Mouse (Mus musculus): Measurements from ENCODE around the gene Sv2b. TPM values are rescaled to one million over a fixed set of nuclear protein-coding genes. Genes with fewer than 3 reads are reported as not detected.
"Not testable (repeated sequence)": the region's sequence is repeated elsewhere in the genome, so short reads cannot be mapped to it uniquely, and the experiment has no call there.

The Sv2b gene
- polyA plus RNA-seq, 1 experiment, result not detected

DNA sequence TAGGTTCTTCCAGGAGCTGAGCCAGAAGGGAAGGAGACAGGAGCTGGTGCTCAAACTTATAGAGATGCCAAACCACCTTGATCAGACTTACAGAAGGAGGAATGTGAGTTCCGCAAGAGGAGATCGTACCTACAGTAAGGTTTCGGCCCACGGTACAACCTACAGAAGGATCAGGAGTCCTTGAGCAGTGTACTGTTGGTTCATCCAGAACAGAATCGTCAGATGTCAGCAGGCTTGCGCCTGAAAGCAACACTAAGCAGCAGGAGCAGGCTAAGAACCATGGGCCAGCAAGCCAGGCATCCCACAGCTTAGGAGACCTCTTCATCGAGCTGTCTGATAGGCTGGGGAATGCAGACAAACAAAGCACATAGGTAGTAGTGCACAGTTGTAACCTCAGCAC lies 92.9 kb downstream of the Sv2b start:
- 85% methylated on average over 7 of the region's 7 CpGs for WGBS
- H3K27me3 ChIP-seq (replicated peaks; ENCODE audit: control insufficient read depth, insufficient read depth, low read length), result no peaks in the 10 kb centered on the region
- H3K4me3 ChIP-seq (ENCODE audit: insufficient read depth, low read depth, low read length), result no peak overlapping the region
- no peaks in the 10 kb centered on the region for H3K36me3 ChIP-seq (ENCODE audit: control insufficient read depth, insufficient read depth, low read length)
- H3K27ac ChIP-seq (ENCODE audit: insufficient read depth, low read depth, low read length), result no peak overlapping the region
- DNase-seq, result no peak
- no peaks in the 10 kb centered on the region for H3K4me1 ChIP-seq (ENCODE audit: control insufficient read depth, insufficient read depth, low read length)
- TF ChIP-seq POLR2A (IDR thresholded peaks at IDR 0.05; ENCODE audit: low read depth, low read length), result no peak
- no peak for TF ChIP-seq CTCF (conservative IDR thresholded peaks at IDR 0.05; ENCODE audit: insufficient read depth, insufficient read length, low read depth, low read length)

DNA sequence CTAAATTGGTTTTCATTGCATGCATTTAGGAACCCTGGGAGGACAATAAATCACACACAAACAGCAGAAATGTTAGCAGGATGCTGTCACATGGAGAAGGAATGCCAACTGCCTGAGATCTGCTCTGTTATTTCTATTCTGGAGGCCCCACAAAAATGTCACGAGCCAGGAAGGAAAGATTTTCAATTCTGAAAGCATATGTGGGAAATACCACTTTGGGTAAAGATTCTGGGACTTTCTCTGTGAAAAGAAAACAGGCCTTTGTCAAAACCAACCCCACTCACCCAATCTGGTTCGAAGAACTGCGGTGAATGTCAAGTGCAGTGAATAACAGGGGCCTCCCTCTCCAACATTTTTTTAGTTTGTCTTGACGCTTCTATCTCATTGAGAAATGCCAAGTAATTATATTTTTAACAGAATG lies 99.8 kb downstream of the Sv2b start:
- no peak for DNase-seq
- Histone ChIP-seq H3K27me3 (replicated peaks; ENCODE audit: control insufficient read depth, insufficient read depth, low read length) (no peaks in the 10 kb centered on the region), H3K36me3 (ENCODE audit: control insufficient read depth, insufficient read depth, low read length) (no peaks in the 10 kb centered on the region), H3K4me1 (ENCODE audit: control insufficient read depth, insufficient read depth, low read length) (no peaks in the 10 kb centered on the region), H3K4me3 (ENCODE audit: insufficient read depth, low read depth, low read length) (no peak overlapping the region), H3K27ac (ENCODE audit: insufficient read depth, low read depth, low read length) (no peak overlapping the region)
- 57% methylated on average over 4 of the region's 4 CpGs for WGBS
- no peak for TF ChIP-seq CTCF (conservative IDR thresholded peaks at IDR 0.05; ENCODE audit: insufficient read depth, insufficient read length, low read depth, low read length)
- TF ChIP-seq POLR2A (IDR thresholded peaks at IDR 0.05; ENCODE audit: low read depth, low read length), result no peak

DNA sequence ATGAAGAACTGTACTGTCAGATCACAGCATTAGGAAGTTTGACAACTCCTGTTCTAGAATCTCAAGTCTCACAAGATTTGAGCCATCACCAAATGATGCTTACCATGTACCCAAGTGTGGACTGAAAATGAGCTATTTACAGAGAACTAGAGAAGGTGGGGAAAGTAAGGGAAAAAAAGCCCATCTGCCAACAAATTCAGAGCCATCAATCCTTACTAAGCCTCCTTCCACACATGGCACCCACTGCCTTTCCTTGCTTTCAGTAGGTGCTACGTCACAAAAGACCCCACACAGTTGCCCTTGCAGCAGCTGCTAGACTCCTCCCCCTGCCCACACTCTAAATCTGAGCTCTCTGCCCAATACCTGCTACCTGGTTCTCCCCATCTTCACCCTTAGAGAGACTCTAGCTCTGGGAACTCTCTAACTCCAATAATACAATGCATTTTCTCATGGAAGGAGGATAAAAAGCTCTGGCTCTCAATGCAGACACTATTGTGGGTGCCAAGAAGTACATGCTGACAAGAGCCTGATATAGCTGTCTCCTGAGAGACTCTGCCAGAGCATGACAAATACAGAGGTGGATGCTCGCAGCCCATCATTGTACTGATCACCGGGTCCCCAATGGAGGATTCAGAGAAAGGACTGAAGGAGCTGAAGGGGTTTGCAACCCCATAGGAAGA lies 101.0 kb downstream of the Sv2b start:
- Histone ChIP-seq H3K27me3 (replicated peaks; ENCODE audit: control insufficient read depth, insufficient read depth, low read length) (no peaks in the 10 kb centered on the region), H3K27ac (ENCODE audit: insufficient read depth, low read depth, low read length) (no peak overlapping the region), H3K4me1 (ENCODE audit: control insufficient read depth, insufficient read depth, low read length) (no peaks in the 10 kb centered on the region), H3K4me3 (ENCODE audit: insufficient read depth, low read depth, low read length) (no peak overlapping the region), H3K36me3 (ENCODE audit: control insufficient read depth, insufficient read depth, low read length) (no peaks in the 10 kb centered on the region)
- TF ChIP-seq CTCF (conservative IDR thresholded peaks at IDR 0.05; ENCODE audit: insufficient read depth, insufficient read length, low read depth, low read length) (no peak), POLR2A (IDR thresholded peaks at IDR 0.05; ENCODE audit: low read depth, low read length) (no peak)
- WGBS, result 92% methylated on average over 3 of the region's 3 CpGs
- DNase-seq, result no peak

DNA sequence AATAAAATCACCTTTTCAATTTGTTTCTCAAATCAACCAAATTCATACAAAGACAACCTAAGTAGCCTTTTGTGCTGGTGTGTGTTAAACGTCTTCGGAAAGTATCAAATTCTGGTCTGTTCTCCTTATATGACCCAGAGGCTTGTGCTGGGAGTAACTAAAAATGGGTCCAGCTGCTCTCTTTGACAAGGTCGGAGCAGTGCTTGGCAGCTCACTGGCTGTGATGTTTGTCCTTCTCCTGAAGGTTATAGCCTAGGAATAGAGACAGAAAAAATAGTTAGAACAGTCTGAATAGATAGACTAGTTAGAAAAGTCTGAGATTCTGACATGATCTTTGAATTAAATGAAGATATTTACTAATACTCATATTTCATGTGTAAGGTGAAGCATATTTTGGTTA lies 102.4 kb downstream of the Sv2b start:
- 70% methylated on average over 3 of the region's 3 CpGs for WGBS
- Histone ChIP-seq H3K27me3 (replicated peaks; ENCODE audit: control insufficient read depth, insufficient read depth, low read length) (no peaks in the 10 kb centered on the region), H3K27ac (ENCODE audit: insufficient read depth, low read depth, low read length) (no peak overlapping the region), H3K4me3 (ENCODE audit: insufficient read depth, low read depth, low read length) (no peak overlapping the region), H3K36me3 (ENCODE audit: control insufficient read depth, insufficient read depth, low read length) (no peaks in the 10 kb centered on the region), H3K4me1 (ENCODE audit: control insufficient read depth, insufficient read depth, low read length) (no peaks in the 10 kb centered on the region)
- DNase-seq, result no peak
- TF ChIP-seq POLR2A (IDR thresholded peaks at IDR 0.05; ENCODE audit: low read depth, low read length) (no peak), CTCF (conservative IDR thresholded peaks at IDR 0.05; ENCODE audit: insufficient read depth, insufficient read length, low read depth, low read length) (no peak)

DNA sequence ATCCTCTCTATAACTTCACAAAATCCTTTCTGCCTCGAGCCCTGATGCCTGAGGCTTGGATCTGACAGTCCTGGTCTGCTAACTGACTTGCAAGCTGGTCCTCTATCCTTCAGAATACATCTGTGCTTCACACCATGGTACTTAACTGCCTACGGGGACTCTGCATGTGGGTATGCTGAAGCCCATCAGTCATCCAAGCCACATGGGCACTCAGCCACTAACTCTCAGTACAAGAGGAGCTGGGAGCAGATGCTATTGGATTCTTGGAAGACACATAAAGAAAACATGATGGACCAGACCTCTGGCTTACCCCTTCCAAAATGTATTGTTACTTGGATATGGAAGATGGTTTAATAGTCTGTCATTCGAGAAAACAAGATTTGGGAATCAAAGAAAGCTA lies 103.7 kb downstream of the Sv2b start:
- no peak for TF ChIP-seq CTCF (conservative IDR thresholded peaks at IDR 0.05; ENCODE audit: insufficient read depth, insufficient read length, low read depth, low read length)
- TF ChIP-seq POLR2A (IDR thresholded peaks at IDR 0.05; ENCODE audit: low read depth, low read length), result no peak
- DNase-seq, result no peak
- H3K27ac ChIP-seq (ENCODE audit: insufficient read depth, low read depth, low read length), result no peak overlapping the region

DNA sequence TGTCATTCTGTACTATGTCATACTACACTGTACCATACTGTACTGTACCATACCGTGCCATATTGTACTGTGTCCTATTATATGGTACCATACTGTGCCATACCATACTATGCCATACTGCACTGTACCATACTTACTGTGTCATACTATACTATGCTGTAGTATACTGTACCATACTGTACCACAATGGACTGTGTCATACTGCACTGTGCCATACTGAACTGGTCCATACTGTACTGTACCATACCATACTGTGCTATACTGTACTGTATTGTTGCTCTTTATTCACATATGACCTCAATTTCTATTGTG lies 114.2 kb downstream of the Sv2b start:
- H3K27me3 ChIP-seq (replicated peaks; ENCODE audit: control insufficient read depth, insufficient read depth, low read length); H3K4me3 ChIP-seq (ENCODE audit: insufficient read depth, low read depth, low read length); H3K27ac ChIP-seq (ENCODE audit: insufficient read depth, low read depth, low read length); H3K4me1 ChIP-seq (ENCODE audit: control insufficient read depth, insufficient read depth, low read length); DNase-seq; H3K36me3 ChIP-seq (ENCODE audit: control insufficient read depth, insufficient read depth, low read length): not testable (repeated sequence)
- 100% methylated on average over 1 of the region's 1 CpGs for WGBS

More for the DNA sequence above, 103.7 kb downstream of the Sv2b start:
- Histone ChIP-seq H3K27me3 (replicated peaks; ENCODE audit: control insufficient read depth, insufficient read depth, low read length) (no peaks in the 10 kb centered on the region), H3K36me3 (ENCODE audit: control insufficient read depth, insufficient read depth, low read length) (no peaks in the 10 kb centered on the region), H3K4me3 (ENCODE audit: insufficient read depth, low read depth, low read length) (no peak overlapping the region), H3K4me1 (ENCODE audit: control insufficient read depth, insufficient read depth, low read length) (no peaks in the 10 kb centered on the region)
- 83% methylated on average over 3 of the region's 3 CpGs for WGBS

DNA sequence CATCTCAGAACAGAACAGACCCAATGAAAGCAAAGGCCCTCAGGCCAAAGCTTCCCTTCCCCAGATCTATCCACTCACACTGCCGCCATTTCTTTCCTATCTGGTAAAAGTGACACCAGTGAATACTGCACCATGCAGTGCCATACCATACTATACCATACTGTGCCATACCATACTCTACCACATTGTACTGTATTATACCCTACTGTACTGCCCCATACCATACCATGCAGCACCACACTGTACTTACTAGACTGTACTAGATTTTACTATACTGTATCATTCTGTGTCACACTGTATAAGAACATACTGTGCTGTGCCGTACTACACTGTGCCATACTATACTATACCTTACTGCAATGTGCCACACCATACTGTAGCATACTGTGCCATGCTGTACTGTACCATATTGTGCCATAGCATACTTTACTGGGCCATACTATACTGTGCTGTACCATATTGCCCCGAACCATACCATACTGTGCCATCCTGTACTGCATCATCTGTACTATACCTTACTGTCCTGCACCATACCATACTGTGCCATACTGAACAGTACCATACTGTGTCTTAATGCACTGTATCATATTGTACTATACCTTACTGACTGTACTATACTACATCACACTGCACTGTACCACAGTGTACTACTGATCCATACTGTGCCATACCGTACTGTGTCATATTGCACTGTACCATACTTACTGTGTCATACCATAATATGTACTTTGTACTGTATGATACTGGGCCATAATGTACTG lies 114.7 kb downstream of the Sv2b start:
- no peaks in the 10 kb centered on the region for H3K27me3 ChIP-seq (replicated peaks; ENCODE audit: control insufficient read depth, insufficient read depth, low read length)
- H3K4me1 ChIP-seq (ENCODE audit: control insufficient read depth, insufficient read depth, low read length), result no peaks in the 10 kb centered on the region
- no peaks in the 10 kb centered on the region for H3K36me3 ChIP-seq (ENCODE audit: control insufficient read depth, insufficient read depth, low read length)
- H3K27ac ChIP-seq (ENCODE audit: insufficient read depth, low read depth, low read length), result no peak overlapping the region
- no peak overlapping the region for H3K4me3 ChIP-seq (ENCODE audit: insufficient read depth, low read depth, low read length)
- no peak for TF ChIP-seq POLR2A (IDR thresholded peaks at IDR 0.05; ENCODE audit: low read depth, low read length)
- no peak for TF ChIP-seq CTCF (conservative IDR thresholded peaks at IDR 0.05; ENCODE audit: insufficient read depth, insufficient read length, low read depth, low read length)
- WGBS, result 97% methylated on average over 4 of the region's 4 CpGs
- no peak for DNase-seq
